Mouse (Mus musculus) c-Kit-positive CD71-positive TER-119-positive erythroid progenitor cells, embryonic 14.5 days (primary cell): ENCODE measurements around the gene Paip2b.
"Not testable (repeated sequence)": the region's sequence is repeated elsewhere in the genome, so short reads cannot be mapped to it uniquely, and the experiment has no call there.

Source experiments
- DNase-seq: peaks from one replicate; pipeline ENCODE4 v3.0.0-alpha.2; 2013; ENCODE audit warnings: low spot score

Gene Paip2b

DNA sequence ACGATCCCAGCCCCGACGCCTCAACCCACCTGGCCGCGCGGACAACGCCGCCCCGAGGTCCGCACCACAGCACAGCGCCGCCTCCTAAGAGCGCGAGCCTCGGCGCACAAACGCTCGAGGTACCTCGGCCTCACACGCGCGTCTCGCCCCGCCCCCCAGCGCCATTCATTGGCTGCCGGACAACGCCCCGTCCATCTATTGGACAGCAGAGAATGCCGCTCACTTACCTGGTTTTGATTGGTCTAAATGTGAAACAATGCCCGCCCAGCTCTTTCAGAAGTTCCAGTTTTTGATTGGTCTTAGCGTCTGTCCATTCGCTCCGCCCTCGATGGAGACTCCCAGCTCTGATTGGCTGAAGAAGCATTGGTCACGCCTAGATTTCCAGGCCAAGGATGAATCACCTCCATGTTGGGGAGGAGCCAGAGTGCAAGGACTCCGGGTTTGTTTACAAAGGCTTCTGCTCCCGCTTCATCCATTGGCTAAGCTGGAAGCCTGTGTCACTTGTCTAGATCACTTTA, at the start of gene Paip2b:
TSS of gene Paip2b (minus strand) at position 136 of the 518 bp plus-strand sequence.
- DNase-seq, result peak; percentile 99

DNA sequence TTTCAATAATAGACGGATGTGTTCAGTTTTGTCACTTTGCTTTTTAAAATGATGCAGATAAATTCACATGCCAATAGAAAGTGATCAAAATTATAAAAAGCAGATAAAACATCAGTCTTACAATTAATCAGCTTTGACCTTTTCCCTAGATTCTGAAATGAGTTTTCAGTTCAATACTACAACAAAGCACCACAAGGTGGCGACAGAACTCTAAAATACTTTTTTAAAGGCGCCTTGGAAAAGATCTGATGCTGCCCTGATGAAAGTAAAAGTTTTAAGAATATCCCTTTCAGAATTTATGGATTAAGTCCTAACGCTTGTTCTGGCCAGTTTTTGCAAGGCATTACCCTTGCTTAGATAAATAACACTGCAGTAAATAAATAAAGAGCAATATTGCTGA, 48.3 kb upstream of the Paip2b start:
- DNase-seq, result peak; percentile 42

DNA sequence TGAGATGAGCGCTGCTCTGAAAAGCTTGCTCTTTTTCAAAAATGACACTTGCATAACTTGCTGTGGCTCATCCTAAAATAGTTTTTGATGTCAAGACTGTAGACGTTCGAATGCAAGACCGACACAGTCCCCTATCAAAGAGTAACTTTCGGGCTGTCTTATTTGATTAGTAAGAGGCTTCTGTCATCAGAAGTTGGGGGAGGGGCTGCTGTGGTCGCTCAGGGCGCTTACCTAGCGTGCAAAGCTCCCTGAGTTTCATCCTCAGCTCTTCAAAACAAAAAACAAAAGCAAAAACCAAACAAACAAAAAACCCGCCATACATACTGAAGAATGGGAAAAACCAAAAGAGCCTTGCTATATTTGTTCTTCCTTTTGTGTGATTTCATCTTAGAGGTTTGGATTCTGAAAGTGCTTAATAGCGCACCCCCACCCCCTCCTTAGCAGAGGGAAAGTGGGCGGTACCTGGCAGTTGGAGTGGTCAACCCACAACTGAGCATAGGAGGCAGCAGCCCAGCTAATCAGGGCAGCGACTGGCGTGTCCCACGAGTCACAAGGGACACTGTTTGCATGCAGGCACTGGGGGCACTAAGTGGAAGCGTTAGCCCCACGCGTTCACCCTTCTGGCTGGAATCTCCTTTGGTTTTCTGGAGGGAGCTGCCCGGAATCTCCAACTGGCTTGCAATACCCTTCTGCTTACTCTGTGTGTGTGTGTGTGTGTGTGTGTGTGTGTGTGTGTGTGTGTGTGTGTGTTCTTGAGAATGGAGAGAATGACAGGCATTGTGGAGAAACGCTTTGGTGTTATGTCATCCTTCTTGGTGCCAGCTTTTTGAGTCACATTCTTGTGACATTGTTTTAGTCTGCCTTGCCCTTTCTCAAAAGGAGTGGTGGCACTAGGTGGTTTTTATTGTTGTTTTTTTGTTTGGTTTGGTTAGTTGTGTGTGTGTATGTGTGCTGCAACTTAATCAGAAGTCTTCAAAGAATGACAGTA, 36.4 kb upstream of the Paip2b start:
- DNase-seq, result peak; percentile 25

GRCm38 (mm10) chr6:83866954-83867597, 35.5 kb upstream of the Paip2b start, which contains the start of gene Zfp638:
Gene Zfp638 (plus strand): TSS chr6:83867109.
- peak; percentile 90 for DNase-seq

- DNase-seq, result no peak
These were observed 34.9 kb upstream of the Paip2b start for GRCm38 (mm10) chr6:83866423-83866822.

DNA sequence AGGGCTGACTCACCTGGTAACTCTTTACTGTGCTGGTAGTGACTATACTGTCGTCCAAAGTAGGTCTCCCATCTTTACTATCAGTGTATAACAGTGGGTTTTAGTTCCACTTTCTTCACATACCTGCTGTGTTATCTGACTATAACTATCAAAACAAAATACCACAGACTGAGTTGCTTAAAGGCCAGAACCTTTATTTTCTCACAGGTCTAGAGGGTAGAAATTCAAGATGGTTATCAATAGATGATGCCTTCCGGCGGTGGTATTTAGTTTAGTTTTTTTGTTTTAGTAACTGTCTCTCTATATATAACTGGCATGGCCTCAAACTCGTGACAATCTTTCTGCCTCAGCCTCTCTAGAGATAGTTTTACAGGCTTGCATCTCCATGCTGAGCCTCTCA, 32.0 kb upstream of the Paip2b start:
- no peak for DNase-seq

- DNase-seq, result no peak
These were observed 28.5 kb upstream of the Paip2b start for GRCm38 (mm10) chr6:83860033-83860432.

DNA sequence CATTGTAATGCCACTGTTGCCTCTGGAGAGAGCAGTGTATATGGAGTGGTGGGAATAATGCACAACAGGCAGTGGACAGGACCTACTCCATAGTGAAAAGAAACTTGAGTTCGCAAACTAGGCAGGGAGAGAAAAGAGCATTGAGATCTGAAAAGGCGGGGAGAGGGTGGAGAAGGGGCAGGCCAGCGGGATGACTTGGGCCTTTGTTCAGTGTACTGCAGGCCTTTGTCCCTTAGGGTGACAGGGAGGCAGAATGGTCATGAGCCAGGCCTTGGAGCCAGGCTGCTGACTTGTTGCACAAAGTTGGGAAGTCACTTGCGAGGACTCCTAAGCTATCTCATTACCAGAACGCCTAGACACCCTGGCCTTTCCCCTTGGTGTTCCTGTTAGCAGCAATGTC, 25.9 kb upstream of the Paip2b start:
- DNase-seq, result no peak

DNA sequence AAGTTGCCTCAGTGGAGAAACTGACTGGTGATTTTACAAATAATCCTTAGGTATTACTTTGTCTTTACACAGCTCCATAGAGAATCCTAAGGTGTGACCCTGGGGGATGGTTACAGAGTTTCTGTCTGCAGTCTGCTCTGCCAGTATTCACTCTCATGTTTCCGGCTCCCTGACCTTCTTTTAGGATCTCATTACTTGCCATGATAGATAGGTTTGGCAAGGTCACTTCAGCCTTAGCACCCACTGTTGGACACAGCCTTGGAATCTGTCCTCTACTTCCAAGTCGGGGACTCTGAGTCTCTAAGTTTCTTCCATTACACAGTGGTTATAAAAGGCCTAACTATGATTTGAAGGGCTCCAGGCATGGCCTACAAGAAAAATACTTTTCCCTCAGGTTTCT, 17.9 kb upstream of the Paip2b start:
- no peak for DNase-seq

DNA sequence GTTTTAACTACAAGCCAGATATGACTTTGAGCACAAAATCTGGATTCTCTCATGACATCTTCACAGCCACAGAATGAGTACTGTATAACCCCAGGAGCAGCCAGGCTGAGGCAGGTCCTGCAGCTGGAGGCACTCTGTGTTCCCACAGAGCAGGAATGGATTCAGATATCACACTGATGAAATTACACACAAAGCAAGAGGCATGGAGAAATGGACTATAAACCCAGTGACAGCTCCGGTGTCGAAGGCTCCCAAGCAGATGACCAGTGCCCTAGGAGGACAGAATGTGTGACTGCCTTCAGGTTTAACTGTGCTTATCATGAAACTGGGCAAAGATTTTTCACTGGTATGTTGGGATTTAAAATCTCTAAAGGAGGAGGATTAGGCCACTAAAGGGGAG, 14.6 kb upstream of the Paip2b start:
- DNase-seq, result no peak

GRCm38 (mm10) chr6:83844913-83845312, 13.4 kb upstream of the Paip2b start:
- no peak for DNase-seq

DNA sequence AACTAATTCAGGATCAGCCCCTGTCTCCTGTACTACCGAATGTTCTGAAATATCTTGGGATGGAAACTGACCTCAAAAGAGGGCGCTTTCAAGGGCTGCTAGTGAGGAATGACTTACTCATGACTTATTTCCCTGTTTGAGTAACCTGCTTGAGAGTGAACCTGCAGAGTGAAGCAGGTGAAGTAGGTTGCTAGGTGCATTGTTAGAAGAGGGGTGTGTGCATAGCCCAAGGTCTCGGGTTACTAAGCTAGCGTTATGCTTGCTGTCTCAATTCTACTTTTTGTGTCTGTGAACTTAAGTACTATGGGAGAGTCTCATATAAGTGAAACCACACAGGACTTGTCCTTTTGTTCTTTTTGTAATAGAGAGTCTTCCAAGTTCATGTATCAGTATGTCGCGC, 8.5 kb upstream of the Paip2b start:
- DNase-seq, result no peak

GRCm38 (mm10) chr6:83838046-83838445, 6.5 kb upstream of the Paip2b start:
- no peak for DNase-seq

GRCm38 (mm10) chr6:83836826-83837225, 5.3 kb upstream of the Paip2b start:
- DNase-seq, result no peak

DNA sequence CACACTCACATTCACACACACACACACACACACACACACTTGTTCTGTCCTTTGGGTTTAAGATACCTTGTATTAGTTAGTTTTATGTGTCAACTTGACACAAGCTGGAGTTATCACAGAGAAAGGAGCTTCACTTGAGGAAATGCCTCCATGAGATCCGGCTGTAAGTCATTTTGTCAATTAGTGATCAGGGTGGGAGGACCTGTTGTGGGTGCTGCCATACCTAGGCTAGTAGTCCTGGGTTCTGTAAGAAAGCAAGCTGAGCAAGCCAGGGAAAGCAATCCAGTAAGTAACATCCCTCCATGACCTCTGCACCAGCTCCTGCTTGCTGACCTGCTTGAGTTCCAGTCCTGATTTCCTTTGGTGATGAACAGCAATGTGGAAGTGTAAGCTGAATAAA, 852 bp upstream of the Paip2b start:
- DNase-seq, result not testable (repeated sequence)

- DNase-seq, result peak; percentile 26
These were observed 468 bp downstream of the Paip2b start for GRCm38 (mm10) chr6:83830941-83831605.

DNA sequence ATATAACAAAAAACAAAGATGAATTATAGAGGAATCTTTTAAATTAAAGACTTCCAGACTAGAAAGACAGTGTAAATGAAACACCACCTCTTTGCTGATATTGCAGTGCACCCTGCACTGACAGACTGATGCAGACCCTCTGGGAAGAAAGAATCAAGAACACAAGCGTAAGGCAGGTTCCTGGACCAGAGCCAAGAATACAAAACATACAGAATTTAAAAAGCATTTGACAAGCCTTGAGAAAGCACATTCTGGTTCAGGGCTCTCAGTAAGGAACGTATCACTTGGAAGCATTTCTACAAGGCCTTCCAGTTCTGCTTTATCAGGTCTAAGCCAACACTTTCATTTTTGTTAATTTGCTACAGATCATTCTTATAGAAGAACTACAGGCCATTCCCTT, 9.7 kb downstream of the Paip2b start:
- no peak for DNase-seq

GRCm38 (mm10) chr6:83820727-83821515, 10.6 kb downstream of the Paip2b start:
- no peak for DNase-seq

DNA sequence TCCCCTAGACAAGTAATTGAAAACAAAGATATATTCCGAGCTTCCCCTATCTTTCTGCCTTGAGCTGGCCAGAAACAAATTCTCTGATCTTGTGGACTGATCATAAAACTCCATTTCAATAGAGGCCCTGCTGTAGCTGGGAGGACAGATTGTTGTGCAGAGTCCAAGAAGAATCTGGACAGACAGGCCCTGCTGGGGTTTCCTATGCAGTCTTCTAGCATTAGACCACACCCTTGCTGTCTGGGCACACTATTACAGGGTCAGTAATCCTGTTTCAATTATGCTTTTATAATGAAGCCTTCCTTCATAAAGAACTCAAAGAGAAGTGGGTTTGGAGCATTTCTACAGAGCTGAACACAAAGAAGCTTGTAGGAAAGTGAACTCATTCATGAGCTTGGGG, 12.5 kb downstream of the Paip2b start:
- no peak for DNase-seq

DNA sequence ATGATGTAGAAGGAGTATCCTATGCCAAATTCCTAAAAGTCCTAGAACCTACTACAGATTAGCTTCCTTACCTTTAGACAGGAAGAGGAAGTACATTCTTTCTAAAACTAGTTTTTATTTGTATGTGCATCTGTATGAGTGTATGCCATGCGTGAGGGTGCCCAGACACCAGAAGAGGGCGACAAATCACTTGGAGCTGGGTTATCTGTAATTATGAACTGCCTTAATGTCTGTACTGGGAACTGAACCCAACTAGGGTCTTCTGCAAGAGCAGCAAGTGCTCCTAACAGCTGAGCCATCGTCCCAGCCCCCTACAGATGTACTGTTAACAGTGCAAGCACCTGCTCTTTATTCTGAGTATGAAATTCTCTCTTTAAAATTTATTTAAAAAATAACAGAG, 15.7 kb downstream of the Paip2b start:
- DNase-seq, result no peak

GRCm38 (mm10) chr6:83802846-83803245, 28.7 kb downstream of the Paip2b start:
- no peak for DNase-seq

- no peak for DNase-seq
These were observed 29.5 kb downstream of the Paip2b start for GRCm38 (mm10) chr6:83802033-83802432.
